Mouse (Mus musculus): ENCODE data around the gene Acacb.

The Acacb gene

GRCm38 (mm10) chr5:114146028-114146888, at the start of gene Acacb:
Acacb (plus strand) TSS chr5:114146535.
- no peak for DNase-seq

- peak; percentile 83 for DNase-seq
Observed at GRCm38 (mm10) chr5:114099709-114100389, 46.5 kb upstream of the Acacb start.

- DNase-seq, result no peak
Observed at GRCm38 (mm10) chr5:114100390-114101099, 45.8 kb upstream of the Acacb start.

GRCm38 (mm10) chr5:114101873-114102272, 44.5 kb upstream of the Acacb start:
- no peak for DNase-seq

- no peak for DNase-seq
Observed at GRCm38 (mm10) chr5:114102807-114103206, 43.5 kb upstream of the Acacb start.

GRCm38 (mm10) chr5:114106391-114106935, 39.9 kb upstream of the Acacb start:
- no peak for DNase-seq

- no peak for DNase-seq
Observed at GRCm38 (mm10) chr5:114113334-114113733, 33.0 kb upstream of the Acacb start.

GRCm38 (mm10) chr5:114115030-114115429, 31.3 kb upstream of the Acacb start:
- no peak for DNase-seq

- no peak for DNase-seq
Observed at GRCm38 (mm10) chr5:114116586-114116985, 29.7 kb upstream of the Acacb start.

GRCm38 (mm10) chr5:114119806-114120205, 26.5 kb upstream of the Acacb start:
- DNase-seq, result no peak

GRCm38 (mm10) chr5:114126008-114126407, 20.3 kb upstream of the Acacb start:
- DNase-seq, result no peak

GRCm38 (mm10) chr5:114126499-114127244, 19.7 kb upstream of the Acacb start:
- no peak for DNase-seq

- peak; percentile 89 for DNase-seq
Observed at GRCm38 (mm10) chr5:114127374-114128349, 18.7 kb upstream of the Acacb start, which contains the start of gene Alkbh2. Alkbh2 (minus strand) TSS chr5:114128218.

GRCm38 (mm10) chr5:114129550-114130210, 16.7 kb upstream of the Acacb start:
- DNase-seq, result no peak

- DNase-seq, result peak; percentile 78
Observed at GRCm38 (mm10) chr5:114130211-114130605, 16.1 kb upstream of the Acacb start, which contains the start of gene Ung. Ung (plus strand) TSS chr5:114130386.

GRCm38 (mm10) chr5:114130698-114131520, 15.4 kb upstream of the Acacb start:
- DNase-seq, result peak; percentile 94

- DNase-seq, result peak; percentile 39
Observed at GRCm38 (mm10) chr5:114131521-114131840, 14.9 kb upstream of the Acacb start.

- no peak for DNase-seq
Observed at GRCm38 (mm10) chr5:114132841-114133240, 13.5 kb upstream of the Acacb start.

GRCm38 (mm10) chr5:114134091-114134534, 12.2 kb upstream of the Acacb start:
- peak; percentile 77 for DNase-seq
